Mouse (Mus musculus) stomach, postnatal 0 days (tissue): ENCODE measurements around the gene Rad51b. TPM values are rescaled to one million over a fixed set of nuclear protein-coding genes. Genes with fewer than 3 reads are reported as not detected.

Source experiments
- ATAC-seq: fragments of 200-750 bp; cut with Nextera tagmentation; 2 replicates; pipeline ENCODE4 v1.8.0; 2017; ENCODE audit not compliant: low FRiP score, low TSS enrichment
- DNase-seq: peaks from one replicate; pipeline ENCODE4 v3.0.0-alpha.2; 2016; ENCODE audit warnings: low spot score
- H3K27ac ChIP-seq: fragments of 300-500 bp; sonication (generic); replicated peaks from 2 replicates; pipeline ENCODE4 v1.5.1; 2014; ENCODE audit warnings: mild to moderate bottlenecking, control low read depth
- H3K27me3 ChIP-seq: fragments of 300-500 bp; sonication (generic); 2 replicates; pipeline ENCODE4 v1.6.1; 2014; ENCODE audit warnings: low read length; ENCODE audit not compliant: control insufficient read depth, insufficient read depth
- H3K36me3 ChIP-seq: fragments of 300-500 bp; sonication (generic); 2 replicates; pipeline ENCODE4 v1.6.1; 2014; ENCODE audit warnings: low read length, mixed read lengths; ENCODE audit not compliant: control insufficient read depth, insufficient read depth
- H3K4me1 ChIP-seq: fragments of 300-500 bp; sonication (generic); replicated peaks from 2 replicates; pipeline ENCODE4 v1.6.1; 2014; ENCODE audit warnings: antibody characterized with exemption; ENCODE audit not compliant: control insufficient read depth, insufficient read depth
- H3K4me2 ChIP-seq: fragments of 300-500 bp; sonication (generic); replicated peaks from 2 replicates; pipeline ENCODE4 v1.6.1; 2014; ENCODE audit warnings: low read depth, mild to moderate bottlenecking, control low read depth, moderate library complexity
- H3K4me3 ChIP-seq: fragments of 300-500 bp; sonication (generic); 2 replicates; pipeline ENCODE4 v1.5.1; 2014; ENCODE audit warnings: low read depth, low read length, control low read depth
- H3K9ac ChIP-seq: fragments of 300-500 bp; sonication (generic); 2 replicates; pipeline ENCODE4 v1.6.1; 2014; ENCODE audit warnings: mild to moderate bottlenecking, low read length, control low read depth, mixed read lengths
- H3K9me3 ChIP-seq: fragments of 300-500 bp; sonication (generic); 2 replicates; pipeline ENCODE4 v1.6.1; 2016; ENCODE audit warnings: low read length; ENCODE audit not compliant: control insufficient read depth
- CTCF ChIP-seq: IDR thresholded peaks from 2 replicates; pipeline ENCODE4 v1.5.1; 2016; ENCODE audit warnings: antibody characterized with exemption, low read depth, mild to moderate bottlenecking, moderate library complexity
- EP300 ChIP-seq: optimal IDR thresholded peaks from 2 replicates; pipeline ENCODE3; 2016; ENCODE audit warnings: antibody characterized with exemption
- WGBS: fragments of 180-500 bp; shearing (Covaris S2); extraction: QIAGEN DNeasy Blood & Tissue Kit; methylation state at CpG from one replicate; pipeline ENCODE4 v1.1.7; 2014; 5-methylcytosine and 5-hydroxymethylcytosine counted together
- polyA plus RNA-seq: library from polyadenylated mRNA; unstranded; fragments of >200 nt; fragmentation: Nextera tagmentation; extraction: Ambion mirVana; gene quantifications from 2 replicates; pipeline ENCODE4 v1.2.1, GENCODE M21; 2015

Rad51b gene
- polyA plus RNA-seq, 1 experiment from 2014 or later = 2.0 TPM

DNA sequence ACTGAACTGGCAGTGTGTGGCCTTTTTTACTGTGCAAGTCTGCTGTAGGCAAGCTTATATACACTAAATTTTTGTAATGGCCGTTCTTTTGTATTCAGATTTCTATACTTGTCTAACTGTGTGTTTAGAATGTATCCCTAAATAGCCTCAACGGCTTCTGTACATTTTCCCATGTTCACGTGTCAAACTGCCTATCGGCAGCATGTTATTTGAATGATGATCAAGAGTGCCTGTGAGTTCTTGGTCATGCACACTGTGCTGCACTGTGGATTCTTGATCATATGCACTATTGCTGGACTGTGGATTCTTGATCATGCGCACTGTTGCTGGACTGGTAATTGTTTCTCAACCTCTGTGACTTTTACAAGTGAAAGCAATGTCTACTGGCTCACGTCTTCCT is 417.4 kb downstream of the Rad51b start:
- WGBS = 67% methylated on average over 6 of the region's 6 CpGs
- Histone ChIP-seq H3K27me3 (no peaks in the 10 kb centered on the region), H3K4me3 (no peak overlapping the region), H3K4me2 (no peak overlapping the region), H3K4me1 (peaks cover 8% of the 10 kb centered on the region), H3K27ac (no peak overlapping the region), H3K36me3 (no peaks in the 10 kb centered on the region), H3K9me3 (no peaks in the 10 kb centered on the region), H3K9ac (no peak overlapping the region)
- DNase-seq (no peak), ATAC-seq (no peak)
- TF ChIP-seq EP300 (no peak), CTCF (no peak)

DNA sequence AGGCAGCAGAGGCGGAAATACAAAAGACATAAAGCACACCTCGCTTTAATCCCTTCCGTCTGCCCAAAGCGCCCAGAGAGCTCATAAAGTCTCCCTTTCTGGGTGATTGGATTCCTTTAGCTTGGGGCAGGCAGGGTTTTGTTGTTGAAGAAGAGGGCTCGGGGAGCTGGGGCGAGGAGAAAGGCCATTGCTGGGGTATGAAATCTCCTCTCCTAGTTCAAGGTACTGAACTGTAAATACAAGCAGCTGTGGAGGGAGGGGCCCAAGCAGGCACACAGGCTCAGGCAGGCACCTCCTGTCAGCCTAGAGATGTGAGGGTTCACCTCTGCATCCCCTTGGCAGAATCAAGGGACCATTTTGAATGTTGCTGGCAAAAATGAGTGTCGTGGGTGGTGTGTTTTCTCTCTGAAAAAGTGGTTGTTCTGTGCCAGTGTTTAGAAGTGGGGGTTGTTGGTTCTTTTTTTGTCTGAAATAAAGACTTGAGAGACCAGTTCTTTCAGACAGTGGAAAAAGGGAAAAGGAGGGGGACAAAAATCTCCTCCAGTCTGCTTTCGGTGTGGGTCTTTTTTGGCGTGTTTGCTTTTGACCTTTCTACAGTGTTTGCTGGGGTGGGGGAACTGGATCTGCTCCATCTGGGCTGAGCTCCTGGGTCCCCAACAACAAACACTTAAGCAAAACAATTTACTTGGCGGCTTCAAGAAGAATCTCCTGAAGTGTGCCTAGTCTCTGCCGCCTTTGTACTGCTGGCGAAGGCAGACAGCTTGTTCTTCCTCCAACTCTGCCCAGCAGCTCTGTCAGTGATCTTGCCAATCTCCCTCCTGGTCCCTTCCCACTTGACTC is 418.6 kb downstream of the Rad51b start:
- Histone ChIP-seq H3K4me2 (peak overlapping the region; percentile 18; the same call in 1 of the 2 replicates), H3K27me3 (no peaks in the 10 kb centered on the region), H3K27ac (peak overlapping the region; percentile 61), H3K4me3 (no peak overlapping the region), H3K36me3 (no peaks in the 10 kb centered on the region), H3K9ac (peak overlapping the region; percentile 41), H3K9me3 (no peaks in the 10 kb centered on the region), H3K4me1 (peaks cover 8% of the 10 kb centered on the region)
- ATAC-seq (no peak), DNase-seq (peak; percentile 41)
- TF ChIP-seq EP300 = no peak
- WGBS = 43% methylated on average over 12 of the region's 12 CpGs

DNA sequence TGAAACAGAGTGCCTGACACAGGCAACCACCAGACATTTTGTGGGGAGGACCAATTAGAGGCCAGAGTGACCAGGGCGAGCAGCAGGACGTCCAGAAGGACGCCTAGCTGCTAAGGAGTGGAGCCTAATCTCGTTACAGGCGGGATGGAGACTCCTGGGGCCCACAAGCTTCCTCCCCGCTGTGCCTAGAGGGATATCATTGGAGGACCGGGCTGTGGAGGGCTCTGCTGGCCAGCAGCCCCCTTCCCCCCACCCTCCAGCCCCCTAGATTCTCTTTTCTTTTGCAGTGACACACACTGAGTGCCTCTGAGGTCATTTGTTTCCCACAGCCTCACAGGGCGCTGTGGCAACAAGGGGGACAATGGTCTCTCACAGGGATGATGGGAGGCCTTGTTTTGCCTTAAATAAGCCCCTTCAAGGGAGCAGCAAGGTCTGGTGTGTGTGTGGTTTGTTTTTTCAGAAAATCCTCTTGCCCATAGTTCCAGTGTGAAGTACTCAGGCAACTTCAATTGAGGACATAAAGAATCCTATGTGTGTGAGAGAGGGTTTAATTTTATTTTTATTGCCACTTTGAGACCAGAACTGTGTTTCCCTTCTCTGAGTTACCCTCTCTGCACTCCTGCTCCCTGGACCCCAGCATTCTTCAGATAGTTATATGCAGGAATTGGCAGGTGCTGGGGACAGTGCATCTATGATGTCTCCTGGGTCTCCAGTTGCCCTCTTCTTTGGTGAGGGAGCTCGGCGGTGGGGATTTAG is 422.2 kb downstream of the Rad51b start:
- Histone ChIP-seq H3K9me3 (no peaks in the 10 kb centered on the region), H3K27me3 (no peaks in the 10 kb centered on the region), H3K4me3 (no peak overlapping the region), H3K36me3 (no peaks in the 10 kb centered on the region), H3K27ac (no peak overlapping the region), H3K4me2 (no peak overlapping the region), H3K9ac (no peak overlapping the region), H3K4me1 (peaks cover 8% of the 10 kb centered on the region)
- WGBS = 73% methylated on average over 10 of the region's 10 CpGs
- DNase-seq (no peak), ATAC-seq (no peak)
- no peak for TF ChIP-seq EP300
- TF ChIP-seq CTCF = no peak

DNA sequence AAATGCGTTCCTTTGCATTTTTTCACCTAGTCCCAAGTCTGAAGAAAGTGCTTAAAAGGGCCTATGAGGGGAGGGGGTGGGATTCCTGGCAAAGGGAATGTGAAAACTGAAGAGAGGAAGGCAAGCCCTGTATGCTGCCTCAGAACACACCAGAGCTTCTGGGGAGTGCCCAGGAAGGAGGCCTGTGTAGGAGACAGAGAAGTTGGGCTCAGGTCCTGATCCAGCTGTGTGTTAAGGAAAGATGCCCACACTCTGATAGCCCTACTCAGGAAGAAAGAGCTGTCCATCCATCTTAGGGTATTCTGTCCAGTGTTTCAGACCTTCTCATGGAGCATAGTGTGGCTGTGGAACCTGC is 422.7 kb downstream of the Rad51b start:
- no peak for DNase-seq
- WGBS = 75% methylated on average over 1 of the region's 1 CpGs
- Histone ChIP-seq H3K27ac (no peak overlapping the region), H3K9me3 (no peaks in the 10 kb centered on the region), H3K4me1 (peaks cover 8% of the 10 kb centered on the region), H3K4me2 (no peak overlapping the region), H3K4me3 (no peak overlapping the region), H3K9ac (no peak overlapping the region), H3K27me3 (no peaks in the 10 kb centered on the region), H3K36me3 (no peaks in the 10 kb centered on the region)
- ATAC-seq = no peak
- TF ChIP-seq EP300 = no peak
- TF ChIP-seq CTCF = no peak

DNA sequence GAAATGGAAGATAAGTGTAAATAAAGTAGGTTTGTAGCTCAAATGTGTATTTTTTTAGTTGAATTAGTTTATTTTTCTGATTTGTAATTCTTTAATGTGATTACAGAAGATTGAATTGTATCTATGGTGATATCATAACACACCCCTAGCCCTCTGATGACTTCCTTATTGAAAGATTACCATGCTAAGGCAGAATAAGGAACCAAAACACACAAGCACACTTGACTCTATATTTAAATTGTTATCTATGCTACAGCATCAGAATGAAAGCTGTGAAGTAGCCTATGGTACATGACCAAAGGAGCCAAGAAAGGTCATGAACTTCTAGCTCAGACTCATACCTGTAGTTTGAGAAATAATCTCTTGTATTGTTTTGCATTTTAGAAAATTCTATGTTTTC is 427.8 kb downstream of the Rad51b start:
- Histone ChIP-seq H3K36me3 (no peaks in the 10 kb centered on the region), H3K4me2 (no peak overlapping the region), H3K27ac (no peak overlapping the region), H3K4me1 (no peaks in the 10 kb centered on the region), H3K27me3 (no peaks in the 10 kb centered on the region), H3K9ac (no peak overlapping the region), H3K4me3 (no peak overlapping the region), H3K9me3 (peaks cover 4% of the 10 kb centered on the region; the same call in 1 of the 2 replicates)
- ATAC-seq (no peak), DNase-seq (no peak)
- no peak for TF ChIP-seq CTCF
- no peak for TF ChIP-seq EP300

DNA sequence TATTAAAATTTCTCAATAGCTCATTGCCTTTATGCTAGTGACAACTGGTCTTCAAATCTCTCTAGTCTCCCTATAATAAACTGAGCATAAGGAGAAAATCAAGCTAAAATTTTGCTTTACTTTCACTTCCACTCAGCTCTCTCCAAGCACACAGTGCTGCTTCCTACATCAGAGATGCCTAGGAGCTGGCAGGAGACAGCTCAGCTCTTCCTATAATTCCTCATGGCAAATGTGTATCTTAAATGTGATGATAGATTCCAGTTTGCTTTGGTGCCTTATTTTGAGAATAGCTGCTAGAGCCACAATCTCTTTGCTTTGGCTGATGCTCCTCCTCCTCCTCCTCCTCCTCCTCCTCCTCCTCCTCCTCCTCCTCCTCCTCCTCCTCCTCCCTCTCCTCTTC is 428.6 kb downstream of the Rad51b start:
- Histone ChIP-seq H3K27me3 (no peaks in the 10 kb centered on the region), H3K4me1 (no peaks in the 10 kb centered on the region), H3K27ac (no peak overlapping the region), H3K36me3 (no peaks in the 10 kb centered on the region), H3K4me3 (no peak overlapping the region), H3K9me3 (peaks cover 4% of the 10 kb centered on the region; the same call in 1 of the 2 replicates), H3K4me2 (no peak overlapping the region), H3K9ac (no peak overlapping the region)
- no peak for ATAC-seq
- no peak for DNase-seq
- TF ChIP-seq EP300 = no peak
- no peak for TF ChIP-seq CTCF
